In the genomic region with DNA sequence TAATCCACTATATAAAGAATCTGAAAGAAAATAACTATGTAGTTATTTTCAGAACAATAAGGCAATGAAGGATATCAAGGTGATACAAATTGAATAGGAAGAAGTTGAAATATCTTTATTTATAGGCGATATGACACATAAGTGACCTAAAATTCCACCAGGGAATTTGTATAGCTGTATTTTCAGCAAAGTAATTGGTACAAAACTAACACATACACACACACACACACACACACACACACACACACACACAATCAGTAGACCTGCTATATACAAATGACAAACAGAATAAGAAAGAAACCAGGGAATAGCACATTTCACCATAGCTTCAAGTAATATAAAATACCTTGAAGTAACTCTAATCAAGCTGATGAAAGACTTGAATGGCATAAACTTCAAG, we compare ENCODE assay signal across 32 mouse cellular contexts. TPM values are rescaled to one million over a fixed set of nuclear protein-coding genes. Genes with fewer than 3 reads are reported as not detected.
"Had no signal": no experiment of that assay in that cellular context is flagged by ENCODE, and none has a peak within 500 bp of the region (broad histone marks: within the 10 kb centered on the region; RNA-seq: fewer than 3 reads in every experiment).

No protein-coding gene starts in this region.

- DNase-seq: cerebellum, adult 8-10 months; cerebellum, adult 9-10 months; cerebellum, adult 9-11 months; cerebellum, postnatal 10 days; cerebellum, postnatal 14 days; embryo, embryonic 11 days; forebrain, postnatal 0 days; gastrocnemius, adult 2 months; gastrocnemius, postnatal 10 days; gastrocnemius, postnatal 14 days; gastrocnemius, postnatal 25 days; gastrocnemius, postnatal 36 days; heart, adult 11 months; heart, adult 18-20 months; heart, adult 2 months had no signal

- ATAC-seq: forebrain, embryonic 13.5 days; forebrain, embryonic 14.5 days; forebrain, embryonic 15.5 days; forebrain, embryonic 16.5 days; forebrain, postnatal 0 days had no signal

- H3K9me3 ChIP-seq: embryonic facial prominence, embryonic 10.5 days; embryonic facial prominence, embryonic 13.5 days; embryonic facial prominence, embryonic 15.5 days; forebrain, embryonic 12.5 days; forebrain, embryonic 13.5 days; forebrain, embryonic 15.5 days had no signal

- H3K27ac ChIP-seq: embryonic facial prominence, embryonic 10.5 days; embryonic facial prominence, embryonic 12.5 days; embryonic facial prominence, embryonic 13.5 days; embryonic facial prominence, embryonic 15.5 days; forebrain, embryonic 10.5 days; forebrain, embryonic 12.5 days; forebrain, embryonic 13.5 days; forebrain, embryonic 15.5 days; gastrocnemius, adult 2 months; heart, adult 2 months had no signal

- H3K4me2 ChIP-seq: embryonic facial prominence, embryonic 12.5 days; embryonic facial prominence, embryonic 13.5 days; embryonic facial prominence, embryonic 15.5 days; forebrain, embryonic 12.5 days; forebrain, embryonic 13.5 days; forebrain, embryonic 15.5 days had no signal

- H3K9ac ChIP-seq: embryonic facial prominence, embryonic 12.5 days; embryonic facial prominence, embryonic 13.5 days; embryonic facial prominence, embryonic 15.5 days; forebrain, embryonic 12.5 days; forebrain, embryonic 13.5 days; forebrain, embryonic 15.5 days; forebrain, postnatal 0 days had no signal

- H3K4me1 ChIP-seq: embryonic facial prominence, embryonic 10.5 days; embryonic facial prominence, embryonic 12.5 days; embryonic facial prominence, embryonic 13.5 days; embryonic facial prominence, embryonic 15.5 days; forebrain, embryonic 10.5 days; forebrain, embryonic 12.5 days; forebrain, embryonic 13.5 days; forebrain, embryonic 15.5 days had no signal

- H3K27me3 ChIP-seq: embryonic facial prominence, embryonic 12.5 days; embryonic facial prominence, embryonic 13.5 days; embryonic facial prominence, embryonic 15.5 days; forebrain, embryonic 12.5 days; forebrain, embryonic 13.5 days; forebrain, embryonic 15.5 days had no signal

- H3K36me3 ChIP-seq: embryonic facial prominence, embryonic 10.5 days; embryonic facial prominence, embryonic 12.5 days; embryonic facial prominence, embryonic 13.5 days; embryonic facial prominence, embryonic 15.5 days; forebrain, embryonic 10.5 days; forebrain, embryonic 12.5 days; forebrain, embryonic 15.5 days had no signal

- H3K4me3 ChIP-seq: embryonic facial prominence, embryonic 10.5 days; embryonic facial prominence, embryonic 12.5 days; embryonic facial prominence, embryonic 13.5 days; embryonic facial prominence, embryonic 15.5 days; erythroblast, embryonic 14.5 days; forebrain, embryonic 10.5 days; forebrain, embryonic 12.5 days; forebrain, embryonic 13.5 days; forebrain, embryonic 15.5 days; gastrocnemius, adult 2 months; heart, adult 2 months had no signal

RNA-seq across cellular contexts. Expression of gene Olfr1255, which starts 8.4 kb away (rescaled TPM):
- polyA plus RNA-seq: cortical plate, adult 2 months; embryonic facial prominence, embryonic 10.5 days; embryonic facial prominence, embryonic 11.5 days; embryonic facial prominence, embryonic 12.5 days; embryonic facial prominence, embryonic 13.5 days; embryonic facial prominence, embryonic 14.5 days; embryonic facial prominence, embryonic 15.5 days; erythroblast, embryonic 14.5 days; forebrain, embryonic 10.5 days; forebrain, embryonic 11.5 days; forebrain, embryonic 12.5 days; forebrain, embryonic 13.5 days; forebrain, embryonic 14.5 days; forebrain, embryonic 15.5 days; forebrain, embryonic 16.5 days; forebrain, postnatal 0 days; frontal cortex, adult 2 months; gonadal fat pad, adult 2 months; heart, adult 2 months had no signal

RNA-seq across cellular contexts. Expression of gene Olfr1256, which starts 21.1 kb away (rescaled TPM):
- polyA plus RNA-seq: cortical plate, adult 2 months; embryonic facial prominence, embryonic 10.5 days; embryonic facial prominence, embryonic 11.5 days; embryonic facial prominence, embryonic 12.5 days; embryonic facial prominence, embryonic 13.5 days; embryonic facial prominence, embryonic 14.5 days; embryonic facial prominence, embryonic 15.5 days; erythroblast, embryonic 14.5 days; forebrain, embryonic 10.5 days; forebrain, embryonic 11.5 days; forebrain, embryonic 12.5 days; forebrain, embryonic 13.5 days; forebrain, embryonic 14.5 days; forebrain, embryonic 15.5 days; forebrain, embryonic 16.5 days; forebrain, postnatal 0 days; frontal cortex, adult 2 months; gonadal fat pad, adult 2 months; heart, adult 2 months had no signal

RNA-seq across cellular contexts. Expression of gene Olfr1254, which starts 26.8 kb away (rescaled TPM):
- polyA plus RNA-seq: cortical plate, adult 2 months; embryonic facial prominence, embryonic 10.5 days; embryonic facial prominence, embryonic 11.5 days; embryonic facial prominence, embryonic 12.5 days; embryonic facial prominence, embryonic 13.5 days; embryonic facial prominence, embryonic 14.5 days; embryonic facial prominence, embryonic 15.5 days; erythroblast, embryonic 14.5 days; forebrain, embryonic 10.5 days; forebrain, embryonic 11.5 days; forebrain, embryonic 12.5 days; forebrain, embryonic 13.5 days; forebrain, embryonic 14.5 days; forebrain, embryonic 15.5 days; forebrain, embryonic 16.5 days; forebrain, postnatal 0 days; frontal cortex, adult 2 months; gonadal fat pad, adult 2 months; heart, adult 2 months had no signal

RNA-seq across cellular contexts. Expression of gene Olfr48, which starts 27.8 kb away (rescaled TPM):
- polyA plus RNA-seq: cortical plate, adult 2 months; embryonic facial prominence, embryonic 10.5 days; embryonic facial prominence, embryonic 11.5 days; embryonic facial prominence, embryonic 12.5 days; embryonic facial prominence, embryonic 13.5 days; embryonic facial prominence, embryonic 14.5 days; embryonic facial prominence, embryonic 15.5 days; erythroblast, embryonic 14.5 days; forebrain, embryonic 10.5 days; forebrain, embryonic 11.5 days; forebrain, embryonic 12.5 days; forebrain, embryonic 13.5 days; forebrain, embryonic 14.5 days; forebrain, embryonic 15.5 days; forebrain, embryonic 16.5 days; forebrain, postnatal 0 days; frontal cortex, adult 2 months; gonadal fat pad, adult 2 months; heart, adult 2 months had no signal

RNA-seq across cellular contexts. Expression of gene Olfr1257, which starts 58.0 kb away (rescaled TPM):
- polyA plus RNA-seq: cortical plate, adult 2 months; embryonic facial prominence, embryonic 10.5 days; embryonic facial prominence, embryonic 11.5 days; embryonic facial prominence, embryonic 12.5 days; embryonic facial prominence, embryonic 13.5 days; embryonic facial prominence, embryonic 14.5 days; embryonic facial prominence, embryonic 15.5 days; erythroblast, embryonic 14.5 days; forebrain, embryonic 10.5 days; forebrain, embryonic 11.5 days; forebrain, embryonic 12.5 days; forebrain, embryonic 13.5 days; forebrain, embryonic 14.5 days; forebrain, embryonic 15.5 days; forebrain, embryonic 16.5 days; forebrain, postnatal 0 days; frontal cortex, adult 2 months; gonadal fat pad, adult 2 months; heart, adult 2 months had no signal
